Mouse (Mus musculus) small intestine, adult 2 months (tissue): Measurements from ENCODE around the gene Dpp4. TPM values are rescaled to one million over a fixed set of nuclear protein-coding genes. Genes with fewer than 3 reads are reported as not detected.

Experiments used
- H3K27ac ChIP-seq: fragments of 200-500 bp; 2 replicates; pipeline ENCODE4 v1.5.1; 2012; ENCODE audit warnings: low read depth, low read length, control low read depth, inconsistent platforms; ENCODE audit not compliant: insufficient read depth
- H3K27me3 ChIP-seq: fragments of 200-500 bp; 2 replicates; pipeline ENCODE4 v1.6.1; 2012; ENCODE audit warnings: mild to moderate bottlenecking, moderate library complexity, low read length, inconsistent platforms; ENCODE audit not compliant: control insufficient read depth, insufficient read depth
- H3K36me3 ChIP-seq: fragments of 200-500 bp; 2 replicates; pipeline ENCODE4 v1.6.1; 2012; ENCODE audit warnings: mild to moderate bottlenecking, low read length, control low read depth, inconsistent platforms; ENCODE audit not compliant: control insufficient read depth, insufficient read depth
- H3K4me1 ChIP-seq: fragments of 200-500 bp; 2 replicates; pipeline ENCODE4 v1.6.1; 2012; ENCODE audit warnings: low read length, inconsistent platforms, mixed read lengths; ENCODE audit not compliant: control insufficient read depth, insufficient read depth, insufficient read length
- H3K4me3 ChIP-seq: fragments of 200-500 bp; 2 replicates; pipeline ENCODE4 v1.5.1; 2012; ENCODE audit warnings: low read depth, mild to moderate bottlenecking, control low read depth, inconsistent platforms, low read length, moderate library complexity
- CTCF ChIP-seq: fragments of 200-500 bp; IDR thresholded peaks from 2 replicates; pipeline ENCODE4 v1.5.1; 2012; ENCODE audit warnings: low read depth, mild to moderate bottlenecking, control low read depth, inconsistent platforms, low read length, moderate library complexity, mixed read lengths; ENCODE audit not compliant: insufficient replicate concordance, insufficient read length; ENCODE audit errors: extremely low read depth
- POLR2A ChIP-seq: fragments of 200-500 bp; IDR thresholded peaks from 2 replicates; pipeline ENCODE4 v1.6.1; 2012; ENCODE audit warnings: low read depth, mild to moderate bottlenecking, control low read depth, inconsistent platforms, low read length, moderate library complexity
- WGBS: fragments of 180-500 bp; shearing (Covaris S2); methylation state at CpG from one replicate; pipeline ENCODE4 v1.1.7; 2018; 5-methylcytosine and 5-hydroxymethylcytosine counted together
- polyA plus RNA-seq: library from polyadenylated mRNA; depleted of rRNA; stranded (reverse); fragments of >200 nt; gene quantifications from 2 replicates; pipeline ENCODE4 v1.2.3, GENCODE M21; 2012

Gene Dpp4
- polyA plus RNA-seq, 1 experiment = 77.5 TPM

DNA sequence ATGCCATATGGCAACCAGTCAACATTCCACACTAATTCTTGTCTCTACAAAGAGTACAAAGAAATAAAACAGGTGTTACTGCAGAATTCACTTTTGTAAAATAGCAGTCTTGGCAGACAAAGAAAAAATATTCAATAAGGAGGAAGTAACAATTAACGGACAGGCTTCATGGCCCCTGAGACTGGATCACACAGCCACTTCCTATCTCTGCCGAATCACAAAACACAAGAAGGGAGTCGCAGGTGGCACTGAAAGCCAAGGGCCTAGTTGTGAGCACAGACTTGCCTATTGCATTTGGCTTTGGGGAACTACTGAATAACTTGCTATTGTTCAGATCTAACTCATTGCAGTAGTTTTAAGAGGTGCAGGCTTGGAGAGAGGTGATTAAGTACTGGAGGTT, 19.9 kb downstream of the Dpp4 start:
- H3K36me3 ChIP-seq = peaks cover 12% of the 10 kb centered on the region
- H3K27me3 ChIP-seq = no peaks in the 10 kb centered on the region
- 38% methylated on average over 3 of the region's 3 CpGs for WGBS
- no peak overlapping the region for H3K4me3 ChIP-seq
- peaks cover 16% of the 10 kb centered on the region for H3K4me1 ChIP-seq
- H3K27ac ChIP-seq = peak overlapping the region; percentile 54
- TF ChIP-seq POLR2A = no peak
- TF ChIP-seq CTCF = no peak

DNA sequence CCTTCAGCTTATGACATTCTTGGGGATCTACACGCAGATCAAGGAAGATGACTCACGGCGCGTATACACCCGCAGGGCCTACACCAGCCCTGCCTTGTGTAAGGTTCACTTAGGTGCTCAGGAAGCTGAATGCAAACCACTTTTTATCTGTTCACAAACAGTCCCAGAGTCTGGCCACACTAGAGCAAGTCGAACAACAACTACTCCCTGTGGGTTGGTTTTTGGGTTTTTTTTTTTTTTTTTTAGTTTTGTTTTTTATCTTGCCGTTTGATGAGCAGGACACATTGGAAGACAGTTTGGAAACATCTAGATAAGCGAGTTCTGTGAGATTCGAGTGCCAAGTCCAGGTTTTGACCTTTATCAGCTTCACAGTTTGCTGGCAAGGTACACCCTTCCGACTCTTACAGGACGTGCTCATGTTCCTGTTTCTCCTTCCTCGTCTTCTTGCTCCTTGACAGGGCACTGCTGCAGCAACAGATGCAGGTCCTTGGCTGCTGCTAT, 21.0 kb downstream of the Dpp4 start:
- Histone ChIP-seq H3K4me3 (no peak overlapping the region), H3K27ac (peak overlapping the region; percentile 94), H3K27me3 (no peaks in the 10 kb centered on the region), H3K36me3 (peaks cover 21% of the 10 kb centered on the region), H3K4me1 (peaks cover 20% of the 10 kb centered on the region)
- 17% methylated on average over 12 of the region's 12 CpGs for WGBS
- TF ChIP-seq POLR2A = no peak
- TF ChIP-seq CTCF = no peak

DNA sequence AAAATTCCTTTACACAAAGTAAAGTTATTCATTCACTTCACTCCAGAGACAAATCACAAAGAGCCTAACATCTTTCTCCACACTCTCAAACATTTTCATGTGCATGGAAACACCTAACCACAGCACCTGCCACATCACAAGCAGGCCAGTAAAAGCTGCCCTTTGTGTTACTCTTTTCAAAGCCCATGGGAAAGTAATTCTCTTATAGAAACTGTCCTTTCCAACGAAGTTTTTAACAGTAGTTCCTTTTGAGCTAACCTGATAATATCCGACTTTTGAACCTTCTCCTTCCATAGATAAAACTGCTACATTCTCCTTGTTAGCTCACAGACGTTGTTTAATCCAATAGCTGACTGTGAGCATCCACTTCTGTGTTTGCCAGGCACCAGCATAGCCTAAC, 21.7 kb downstream of the Dpp4 start:
- 19% methylated on average over 3 of the region's 3 CpGs for WGBS
- H3K27me3 ChIP-seq = no peaks in the 10 kb centered on the region
- peak overlapping the region; percentile 94 for H3K27ac ChIP-seq
- H3K4me1 ChIP-seq = peaks cover 22% of the 10 kb centered on the region
- H3K4me3 ChIP-seq = no peak overlapping the region
- peaks cover 26% of the 10 kb centered on the region for H3K36me3 ChIP-seq
- TF ChIP-seq POLR2A (no peak), CTCF (no peak)

DNA sequence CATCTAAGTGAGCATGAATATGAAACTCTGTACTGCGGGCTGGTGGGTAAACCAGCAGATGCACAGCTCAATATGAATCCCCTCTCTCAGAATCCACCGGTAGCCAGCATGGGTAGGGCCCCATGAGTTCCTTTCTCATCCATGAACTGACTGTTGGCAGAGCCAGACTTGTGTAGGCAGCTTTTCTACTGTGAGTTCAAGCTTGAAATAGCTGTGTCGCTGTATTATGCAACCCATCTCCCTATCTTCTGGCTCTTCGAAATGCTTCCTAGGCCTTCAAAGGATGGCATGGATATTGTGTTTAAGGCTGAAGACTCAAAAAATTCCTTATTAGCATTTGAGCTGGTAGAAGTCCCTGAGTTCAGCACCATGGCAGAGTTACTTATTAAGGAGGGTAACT, 23.2 kb downstream of the Dpp4 start:
- H3K36me3 ChIP-seq = peaks cover 24% of the 10 kb centered on the region
- peaks cover 19% of the 10 kb centered on the region for H3K4me1 ChIP-seq
- no peak overlapping the region for H3K27ac ChIP-seq
- H3K27me3 ChIP-seq = no peaks in the 10 kb centered on the region
- no peak overlapping the region for H3K4me3 ChIP-seq
- 95% methylated on average over 4 of the region's 4 CpGs for WGBS
- TF ChIP-seq POLR2A = no peak
- no peak for TF ChIP-seq CTCF

DNA sequence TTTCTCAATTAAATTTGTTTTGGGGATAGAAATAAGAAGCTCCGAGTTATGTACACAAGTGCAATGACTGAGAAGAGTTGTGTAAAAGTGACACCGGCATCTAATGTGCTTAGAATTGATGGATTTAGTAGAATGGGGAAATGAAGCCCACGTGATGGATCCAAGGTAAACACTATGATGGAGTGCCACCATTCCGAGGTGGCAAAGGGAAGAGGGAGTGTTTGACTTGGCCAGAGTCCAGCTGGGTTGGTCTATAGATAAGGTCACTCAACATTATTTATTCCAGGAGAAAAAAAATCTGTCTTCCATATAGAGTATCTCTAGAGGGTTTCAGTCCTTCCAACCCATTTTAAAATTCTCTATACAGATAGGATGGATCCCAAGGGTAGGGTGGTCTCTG, 28.8 kb downstream of the Dpp4 start:
- peaks cover 9% of the 10 kb centered on the region for H3K4me1 ChIP-seq
- no peaks in the 10 kb centered on the region for H3K27me3 ChIP-seq
- no peak overlapping the region for H3K27ac ChIP-seq
- H3K4me3 ChIP-seq = no peak overlapping the region
- no peak for TF ChIP-seq CTCF
- TF ChIP-seq POLR2A = no peak
- WGBS = 14% methylated on average over 4 of the region's 4 CpGs
- H3K36me3 ChIP-seq = peaks cover 44% of the 10 kb centered on the region

DNA sequence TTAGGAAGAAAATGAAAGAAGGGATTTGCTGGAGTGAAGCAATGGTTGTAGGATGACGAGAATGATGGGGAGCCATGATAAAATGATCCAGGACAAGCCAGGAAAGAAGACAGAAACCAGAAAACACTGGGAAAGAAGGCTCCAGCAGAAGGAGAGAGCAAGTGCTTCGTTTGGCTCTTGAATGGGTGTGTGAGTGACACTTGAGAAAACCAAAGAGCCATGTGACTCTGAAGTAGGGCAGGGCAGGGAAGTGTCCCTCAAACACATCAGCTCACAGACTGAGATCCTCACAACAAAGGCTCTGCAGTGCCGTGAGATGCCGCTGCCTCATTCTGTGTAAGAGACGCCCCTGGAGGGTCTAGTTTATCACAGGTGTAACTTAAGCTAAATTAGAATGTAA, 29.6 kb downstream of the Dpp4 start:
- H3K27ac ChIP-seq = no peak overlapping the region
- WGBS = 85% methylated on average over 5 of the region's 5 CpGs
- no peak for TF ChIP-seq POLR2A
- TF ChIP-seq CTCF = no peak
- no peaks in the 10 kb centered on the region for H3K27me3 ChIP-seq
- H3K4me3 ChIP-seq = no peak overlapping the region
- peaks cover 9% of the 10 kb centered on the region for H3K4me1 ChIP-seq
- H3K36me3 ChIP-seq = peaks cover 47% of the 10 kb centered on the region

DNA sequence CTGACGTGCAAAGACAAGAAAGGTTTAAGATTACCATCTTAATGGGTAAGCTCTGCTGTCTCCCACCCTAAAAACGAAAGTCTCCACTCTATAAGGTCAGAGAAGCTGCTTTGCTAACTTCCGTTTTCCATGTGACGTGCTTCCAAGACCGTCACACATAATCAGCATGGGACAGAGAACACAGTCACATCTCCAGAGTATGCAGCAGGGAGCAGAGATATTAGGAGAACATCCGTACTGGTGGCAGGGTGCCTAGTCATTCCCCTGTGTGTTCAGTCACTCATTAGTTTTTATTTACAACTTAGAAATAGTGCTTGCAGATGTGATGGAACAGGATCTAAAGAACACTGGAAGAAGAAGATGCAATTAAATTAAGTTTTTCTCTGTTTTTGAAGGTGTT, 30.3 kb downstream of the Dpp4 start:
- H3K4me3 ChIP-seq = no peak overlapping the region
- H3K27ac ChIP-seq = no peak overlapping the region
- TF ChIP-seq POLR2A (no peak), CTCF (no peak)
- peaks cover 49% of the 10 kb centered on the region for H3K36me3 ChIP-seq
- WGBS = 87% methylated on average over 6 of the region's 6 CpGs
- no peaks in the 10 kb centered on the region for H3K27me3 ChIP-seq
- H3K4me1 ChIP-seq = peaks cover 9% of the 10 kb centered on the region

DNA sequence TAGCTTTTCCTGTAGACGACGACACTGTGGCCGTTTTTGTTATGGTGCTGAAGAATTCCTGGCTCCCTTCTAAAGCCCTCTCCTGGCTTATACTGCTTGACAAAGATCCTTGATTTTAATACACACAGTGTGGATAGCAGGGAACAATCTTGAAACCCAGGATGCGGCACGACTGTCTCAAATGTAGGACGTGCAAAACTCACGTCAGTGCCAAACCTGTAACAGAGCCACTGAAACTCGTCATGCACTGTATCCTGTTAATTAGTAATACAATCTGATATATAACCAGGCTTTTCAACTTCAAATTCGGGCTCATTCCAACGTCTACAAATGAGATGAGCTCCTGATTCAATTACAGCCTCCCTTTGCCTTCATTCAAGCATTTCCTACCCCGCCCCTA, 38.3 kb downstream of the Dpp4 start:
- H3K27me3 ChIP-seq = no peaks in the 10 kb centered on the region
- peaks cover 46% of the 10 kb centered on the region for H3K36me3 ChIP-seq
- no peak overlapping the region for H3K27ac ChIP-seq
- H3K4me3 ChIP-seq = no peak overlapping the region
- H3K4me1 ChIP-seq = peaks cover 16% of the 10 kb centered on the region; the same call in 1 of the 2 replicates
- TF ChIP-seq CTCF (no peak), POLR2A (no peak)
- 85% methylated on average over 11 of the region's 11 CpGs for WGBS
